Mouse (Mus musculus): ENCODE measurements at regions not wholly inside any gene's neighbourhood (a gene's known extent, or its start where the extent isn't known, plus 50 kb on each side); places are given as distances from the start of the nearest gene placed in this dataset.

DNA sequence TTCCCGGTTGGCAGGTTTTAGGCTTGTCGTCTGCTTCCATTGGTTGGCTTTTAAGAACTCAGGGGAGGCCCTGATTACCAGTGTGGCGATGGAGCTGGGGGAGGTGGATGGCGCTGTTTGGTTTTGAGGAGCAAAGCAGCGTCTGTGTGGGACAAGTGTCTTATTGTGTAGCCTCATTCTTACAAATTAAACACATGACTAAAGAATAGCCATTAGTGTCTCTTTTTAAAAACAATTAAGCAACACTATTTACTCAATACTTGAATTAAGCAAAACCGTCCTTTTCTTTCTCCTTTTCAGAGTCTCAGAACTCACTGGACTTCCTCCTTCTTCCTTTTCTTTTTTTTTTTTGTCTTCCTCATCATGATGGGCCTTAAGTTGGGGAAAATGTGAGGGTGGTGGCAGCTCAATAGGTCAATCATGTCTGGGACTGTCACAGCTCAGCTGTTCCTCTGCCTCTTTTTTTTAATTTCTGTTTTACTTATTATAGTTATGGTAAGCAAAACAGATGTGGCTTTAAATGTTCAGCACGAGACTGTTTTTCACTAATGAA is 89.1 kb downstream of the Kcnrg start:
- TF ChIP-seq CHD2 (IDR thresholded peaks at IDR 0.05; ENCODE audit: low read depth, low read length) (no peak), MAFK (IDR thresholded peaks at IDR 0.05; ENCODE audit: insufficient read depth, low read depth, low read length) (no peak), HCFC1 (IDR thresholded peaks at IDR 0.05; ENCODE audit: borderline replicate concordance, insufficient read depth, low read length) (no peak), ZC3H11A (IDR thresholded peaks at IDR 0.05; ENCODE audit: borderline replicate concordance, low read depth, low read length) (no peak)

Data from ES-E14 (cell line).